Mouse (Mus musculus) hindbrain, embryonic 14.5 days (tissue): ENCODE results near the gene B9d2. TPM values are rescaled to one million over a fixed set of nuclear protein-coding genes. Genes with fewer than 3 reads are reported as not detected.
A peak's percentile ranks its signal among the peaks of the same experiment; 100 is the strongest.

Source experiments
- ATAC-seq: fragments of 200-750 bp; cut with Nextera tagmentation; 2 replicates; pipeline ENCODE4 v1.8.0; 2017; ENCODE audit warnings: moderate number of reproducible peaks, mild to moderate bottlenecking, moderate TSS enrichment, moderate library complexity; ENCODE audit not compliant: low FRiP score
- DNase-seq: peaks from one replicate; pipeline ENCODE4 v3.0.0-alpha.2; 2015; ENCODE audit warnings: low spot score
- H3K27ac ChIP-seq: fragments of 300-500 bp; sonication (generic); 2 replicates; pipeline ENCODE4 v1.5.1; 2014; ENCODE audit warnings: mild to moderate bottlenecking, moderate library complexity
- H3K27me3 ChIP-seq: fragments of 300-500 bp; sonication (generic); 2 replicates; pipeline ENCODE4 v1.6.1; 2014; ENCODE audit warnings: mild to moderate bottlenecking, low read length, mixed read lengths; ENCODE audit not compliant: control insufficient read depth, insufficient read depth
- H3K36me3 ChIP-seq: fragments of 300-500 bp; sonication (generic); replicated peaks from 2 replicates; pipeline ENCODE4 v1.6.1; 2014; ENCODE audit not compliant: control insufficient read depth, insufficient read depth
- H3K4me1 ChIP-seq: fragments of 300-500 bp; sonication (generic); replicated peaks from 2 replicates; pipeline ENCODE4 v1.6.1; 2014; ENCODE audit warnings: antibody characterized with exemption, low read length, mixed read lengths; ENCODE audit not compliant: control insufficient read depth, insufficient read depth
- H3K4me2 ChIP-seq: fragments of 300-500 bp; sonication (generic); replicated peaks from 2 replicates; pipeline ENCODE4 v1.6.1; 2014; ENCODE audit warnings: mild to moderate bottlenecking, moderate library complexity
- H3K4me3 ChIP-seq: fragments of 300-500 bp; sonication (generic); replicated peaks from 2 replicates; pipeline ENCODE4 v1.5.1; 2014; ENCODE audit warnings: mild to moderate bottlenecking, low read length
- H3K9ac ChIP-seq: fragments of 300-500 bp; sonication (generic); 2 replicates; pipeline ENCODE4 v1.6.1; 2014
- H3K9me3 ChIP-seq: fragments of 300-500 bp; sonication (generic); 2 replicates; pipeline ENCODE4 v1.6.1; 2016; ENCODE audit warnings: low read length; ENCODE audit not compliant: control insufficient read depth
- WGBS: fragments of 180-500 bp; shearing (Covaris S2); extraction: QIAGEN DNeasy Blood & Tissue Kit; methylation state at CpG from one replicate; pipeline ENCODE4 v1.1.7; 2014; 5-methylcytosine and 5-hydroxymethylcytosine counted together
- polyA plus RNA-seq: library from polyadenylated mRNA; unstranded; fragments of >200 nt; fragmentation: Nextera tagmentation; extraction: Ambion mirVana; gene quantifications from 2 replicates; pipeline ENCODE4 v1.2.1, GENCODE M21; 2014

The B9d2 gene
- polyA plus RNA-seq, 1 experiment from 2014 or later, result 42.7 TPM

DNA sequence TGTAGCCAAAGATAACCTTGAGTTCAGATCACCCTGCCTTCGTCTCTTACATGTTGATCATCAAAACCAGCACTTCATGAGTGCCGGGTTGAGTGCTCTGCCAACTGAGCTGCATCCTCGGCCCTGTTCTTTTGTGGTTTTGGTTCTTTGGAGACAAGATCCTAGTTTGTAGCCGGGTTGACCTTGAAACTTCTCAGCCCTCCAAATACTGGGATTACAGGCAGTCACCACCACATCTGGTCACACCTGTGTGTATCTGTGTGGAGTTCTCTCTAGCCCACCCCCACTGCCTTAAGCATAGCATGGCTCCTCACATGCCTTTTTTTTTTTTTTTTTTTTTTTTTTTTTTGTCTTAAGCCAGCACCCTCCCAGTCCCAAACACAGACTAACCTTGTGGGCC lies 10.5 kb upstream of the B9d2 start:
- Histone ChIP-seq H3K36me3 (peaks cover 38% of the 10 kb centered on the region), H3K4me3 (no peak overlapping the region), H3K4me2 (no peak overlapping the region), H3K27me3 (peaks cover 22% of the 10 kb centered on the region), H3K9ac (no peak overlapping the region), H3K27ac (no peak overlapping the region), H3K4me1 (peaks cover 5% of the 10 kb centered on the region; the same call in 1 of the 2 replicates), H3K9me3 (no peaks in the 10 kb centered on the region)
- 96% methylated on average over 4 of the region's 4 CpGs for WGBS
- ATAC-seq (no peak), DNase-seq (no peak)

DNA sequence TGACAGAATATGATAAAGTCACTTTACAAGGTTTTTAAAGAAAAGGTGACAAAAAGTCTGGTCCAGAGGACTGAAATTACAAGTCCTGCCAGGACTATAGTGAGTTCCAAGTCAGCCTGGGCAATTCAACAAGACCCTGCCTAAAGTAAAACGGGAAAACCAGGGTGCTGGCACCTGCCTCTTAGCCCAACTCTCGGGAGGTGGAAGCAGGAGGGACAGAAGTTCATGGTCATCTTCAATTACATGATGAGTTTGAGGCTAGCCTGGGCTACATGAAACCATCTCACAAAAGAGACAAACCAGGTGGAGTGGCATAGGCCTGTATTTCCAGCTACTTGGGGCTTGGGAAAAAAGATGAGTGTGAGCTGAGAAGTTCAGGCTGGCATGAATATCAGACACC lies 8.9 kb upstream of the B9d2 start:
- no peak overlapping the region for H3K4me2 ChIP-seq
- DNase-seq (no peak), ATAC-seq (no peak)
- peaks cover 6% of the 10 kb centered on the region; the same call in 1 of the 2 replicates for H3K4me1 ChIP-seq
- no peak overlapping the region for H3K9ac ChIP-seq
- 81% methylated on average over 2 of the region's 2 CpGs for WGBS
- no peak overlapping the region for H3K27ac ChIP-seq
- peaks cover 25% of the 10 kb centered on the region for H3K36me3 ChIP-seq
- H3K4me3 ChIP-seq, result no peak overlapping the region
- H3K9me3 ChIP-seq, result no peaks in the 10 kb centered on the region
- H3K27me3 ChIP-seq, result peaks cover 29% of the 10 kb centered on the region

DNA sequence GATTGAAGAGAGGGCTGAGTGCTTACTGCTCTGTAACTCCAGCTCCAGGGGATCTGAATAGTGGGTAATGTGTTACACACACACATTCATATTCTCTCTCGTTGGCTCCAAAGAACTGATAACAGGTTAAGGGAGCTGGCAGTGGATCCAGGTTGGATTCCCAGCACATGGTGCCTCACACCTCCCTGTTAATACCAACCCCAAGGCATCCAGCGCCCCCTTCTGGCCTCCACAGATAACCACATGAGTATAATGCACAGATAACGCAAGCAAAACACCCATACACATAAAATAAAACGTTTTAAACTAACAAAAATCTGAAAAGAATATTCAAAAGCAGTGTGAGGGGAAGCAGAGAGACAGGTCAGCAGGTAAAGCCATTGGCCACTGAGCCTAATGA lies 8.1 kb upstream of the B9d2 start:
- WGBS, result 52% methylated on average over 4 of the region's 4 CpGs
- Histone ChIP-seq H3K36me3 (peaks cover 21% of the 10 kb centered on the region), H3K27me3 (peaks cover 29% of the 10 kb centered on the region), H3K9me3 (no peaks in the 10 kb centered on the region), H3K9ac (no peak overlapping the region), H3K4me3 (no peak overlapping the region), H3K27ac (no peak overlapping the region), H3K4me2 (no peak overlapping the region), H3K4me1 (peaks cover 6% of the 10 kb centered on the region; the same call in 1 of the 2 replicates)
- ATAC-seq, result no peak
- no peak for DNase-seq

DNA sequence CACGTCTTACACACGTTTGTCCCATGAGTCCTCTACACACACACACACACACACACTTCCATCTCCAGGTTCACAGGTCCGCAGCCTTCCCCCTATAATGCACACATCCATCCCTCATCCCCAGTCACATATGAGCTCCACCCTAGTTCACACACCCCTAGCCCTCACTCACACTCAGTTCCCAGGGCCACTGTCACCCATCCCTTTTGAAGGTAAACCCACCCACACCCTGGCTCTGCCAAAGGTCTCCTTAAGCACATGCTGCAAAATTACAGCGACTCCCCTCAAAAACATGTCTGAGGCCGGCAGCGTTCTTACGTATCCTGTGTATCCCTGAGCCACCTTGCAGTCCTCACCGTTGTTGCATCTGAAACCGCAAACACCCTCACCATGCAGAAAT lies 6.3 kb upstream of the B9d2 start:
- WGBS, result 27% methylated on average over 9 of the region's 9 CpGs
- Histone ChIP-seq H3K27me3 (peaks cover 36% of the 10 kb centered on the region), H3K4me1 (peaks cover 6% of the 10 kb centered on the region; the same call in 1 of the 2 replicates), H3K36me3 (0 out of 2 replicates have a peak, but pooled peaks cover 3% of the 10 kb centered on the region), H3K27ac (no peak overlapping the region), H3K4me2 (peak overlapping the region; percentile 65), H3K4me3 (peak overlapping the region; percentile 41), H3K9ac (peak overlapping the region; percentile 59), H3K9me3 (no peaks in the 10 kb centered on the region)
- ATAC-seq, result no peak
- DNase-seq, result no peak

DNA sequence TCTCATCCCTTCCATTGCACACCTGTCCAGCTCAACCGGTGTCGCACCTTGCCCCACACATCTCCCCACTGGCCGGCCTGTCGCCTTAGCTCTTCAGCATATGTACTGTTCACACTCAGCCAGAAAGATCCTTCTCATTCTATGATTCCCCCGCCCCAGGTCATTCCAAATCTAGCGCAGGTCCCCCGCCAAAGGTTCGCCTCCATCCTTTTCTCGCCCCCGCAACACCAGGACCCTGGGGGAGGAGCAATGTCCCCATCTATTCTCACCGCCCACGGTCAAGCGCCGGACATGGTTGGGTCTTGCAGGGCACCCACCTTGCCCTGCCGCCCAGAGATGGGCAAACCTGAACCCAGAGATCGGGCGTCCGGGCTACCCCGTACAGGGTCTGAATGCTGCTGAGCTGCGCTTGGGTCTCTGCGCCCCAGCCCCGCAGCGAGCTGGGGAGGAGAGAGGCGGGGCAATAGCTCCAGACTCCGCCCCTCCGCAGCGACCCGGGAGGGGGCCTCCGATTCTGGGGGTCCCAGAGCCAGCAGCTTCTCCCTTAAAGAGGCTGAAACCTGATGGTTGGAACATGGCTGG lies 5.8 kb upstream of the B9d2 start, which contains the start of gene Tmem91:
Tmem91 (minus strand) TSS at position 448 of the 582 bp plus-strand sequence.
- peaks cover 36% of the 10 kb centered on the region for H3K27me3 ChIP-seq
- peak within 1 kb of the TSS; percentile 59 for H3K9ac ChIP-seq
- H3K4me2 ChIP-seq, result peak within 1 kb of the TSS; percentile 65
- 0 out of 2 replicates have a peak, but pooled peaks cover 3% of the 10 kb centered on the region for H3K36me3 ChIP-seq
- H3K27ac ChIP-seq, result no peak within 1 kb of the TSS
- peak within 1 kb of the TSS; percentile 41 for H3K4me3 ChIP-seq
- peaks cover 7% of the 10 kb centered on the region; the same call in 1 of the 2 replicates for H3K4me1 ChIP-seq
- no peaks in the 10 kb centered on the region for H3K9me3 ChIP-seq
- WGBS, result 3% methylated on average over 29 of the region's 29 CpGs
- DNase-seq, result peak; percentile 34
- ATAC-seq, result peak; percentile 55

DNA sequence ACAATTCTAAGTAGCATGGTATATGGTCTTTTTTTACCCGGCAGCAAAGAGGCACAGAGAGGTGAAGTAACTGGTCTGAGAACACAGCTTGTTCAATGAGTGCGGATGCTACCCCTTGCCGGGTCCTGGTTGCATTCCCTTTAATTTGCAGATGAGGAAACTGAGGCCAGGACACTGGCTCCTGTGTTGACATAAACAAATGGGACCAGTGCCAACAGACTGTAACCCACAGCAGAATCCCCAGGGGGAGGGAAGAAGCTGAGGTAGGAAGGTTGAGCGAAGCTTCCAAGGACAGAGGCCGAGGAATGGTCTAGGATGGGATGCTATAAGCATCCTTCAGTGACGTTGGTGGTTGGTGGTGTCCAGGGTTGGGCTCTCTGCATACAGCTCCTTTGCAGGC lies 5.2 kb upstream of the B9d2 start:
- peak overlapping the region; percentile 59; the same call in 1 of the 2 replicates for H3K9ac ChIP-seq
- H3K4me2 ChIP-seq, result peak overlapping the region; percentile 65
- H3K4me1 ChIP-seq, result peaks cover 12% of the 10 kb centered on the region
- H3K27me3 ChIP-seq, result peaks cover 36% of the 10 kb centered on the region
- no peaks in the 10 kb centered on the region for H3K9me3 ChIP-seq
- H3K36me3 ChIP-seq, result no peaks in the 10 kb centered on the region
- H3K4me3 ChIP-seq, result peak overlapping the region; percentile 41
- no peak for DNase-seq
- H3K27ac ChIP-seq, result no peak overlapping the region
- WGBS, result 28% methylated on average over 6 of the region's 6 CpGs
- ATAC-seq, result no peak

DNA sequence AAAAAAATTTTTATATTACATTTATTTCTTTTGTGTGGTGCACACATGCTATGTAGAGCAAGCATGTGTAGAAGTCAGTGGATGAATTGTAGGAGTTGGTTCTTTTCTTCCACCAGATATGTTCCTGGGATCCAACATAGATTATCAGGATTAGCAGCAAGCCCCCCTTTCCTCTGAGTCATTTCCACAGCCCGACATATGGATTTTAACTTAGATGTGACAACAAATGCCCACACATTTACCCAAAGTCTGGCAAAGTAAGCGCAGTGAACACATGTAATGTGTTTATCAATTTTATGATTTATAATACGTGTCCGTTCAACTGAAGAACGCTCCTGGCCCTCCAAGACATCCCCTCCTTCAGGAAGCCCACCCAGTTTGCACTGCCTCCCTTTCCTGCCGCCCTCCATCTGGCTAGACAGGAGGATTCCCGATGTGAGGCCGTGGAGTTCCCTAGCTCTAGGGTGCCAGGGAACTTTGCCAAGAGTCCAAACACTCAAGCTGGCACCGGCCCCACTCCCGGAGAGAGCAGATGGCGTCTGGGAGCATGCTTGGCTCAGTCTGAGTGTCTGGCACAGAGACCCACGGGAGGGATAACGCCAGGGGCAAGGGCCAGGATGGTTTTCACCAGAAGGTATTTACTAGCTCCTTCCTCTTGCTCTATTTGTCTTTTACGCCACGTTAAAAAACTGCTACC lies 4.3 kb upstream of the B9d2 start:
- Histone ChIP-seq H3K4me1 (peaks cover 12% of the 10 kb centered on the region), H3K27ac (peak overlapping the region; percentile 61), H3K36me3 (no peaks in the 10 kb centered on the region), H3K9me3 (no peaks in the 10 kb centered on the region), H3K4me3 (no peak overlapping the region), H3K9ac (no peak overlapping the region), H3K27me3 (peaks cover 36% of the 10 kb centered on the region), H3K4me2 (no peak overlapping the region)
- WGBS, result 45% methylated on average over 15 of the region's 15 CpGs
- DNase-seq (peak; percentile 83), ATAC-seq (peak; percentile 38)

DNA sequence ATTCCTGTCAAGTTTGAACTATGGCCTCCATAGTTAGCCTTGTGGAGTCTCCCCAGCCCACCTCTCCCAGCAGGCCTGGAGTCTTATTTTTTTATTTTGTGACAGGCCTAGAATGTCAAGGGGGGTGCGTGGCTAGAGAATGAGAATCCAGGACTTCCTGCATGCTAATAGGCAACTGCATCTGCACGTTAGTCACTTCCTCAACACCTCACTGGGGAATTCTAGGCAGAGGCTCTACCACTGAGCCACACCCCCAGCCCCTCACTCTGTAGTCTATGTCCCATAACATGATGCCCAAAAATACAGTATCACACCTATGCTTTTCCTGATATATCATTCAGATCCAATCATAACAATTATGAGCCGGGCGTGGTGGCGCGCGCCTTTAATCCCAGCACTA lies 3.6 kb upstream of the B9d2 start:
- no peaks in the 10 kb centered on the region for H3K9me3 ChIP-seq
- H3K36me3 ChIP-seq, result no peaks in the 10 kb centered on the region
- DNase-seq (no peak), ATAC-seq (no peak)
- WGBS, result 84% methylated on average over 7 of the region's 7 CpGs
- no peak overlapping the region for H3K4me3 ChIP-seq
- no peak overlapping the region for H3K9ac ChIP-seq
- peaks cover 36% of the 10 kb centered on the region for H3K27me3 ChIP-seq
- peak overlapping the region; percentile 61 for H3K27ac ChIP-seq
- H3K4me1 ChIP-seq, result peaks cover 12% of the 10 kb centered on the region
- no peak overlapping the region for H3K4me2 ChIP-seq

DNA sequence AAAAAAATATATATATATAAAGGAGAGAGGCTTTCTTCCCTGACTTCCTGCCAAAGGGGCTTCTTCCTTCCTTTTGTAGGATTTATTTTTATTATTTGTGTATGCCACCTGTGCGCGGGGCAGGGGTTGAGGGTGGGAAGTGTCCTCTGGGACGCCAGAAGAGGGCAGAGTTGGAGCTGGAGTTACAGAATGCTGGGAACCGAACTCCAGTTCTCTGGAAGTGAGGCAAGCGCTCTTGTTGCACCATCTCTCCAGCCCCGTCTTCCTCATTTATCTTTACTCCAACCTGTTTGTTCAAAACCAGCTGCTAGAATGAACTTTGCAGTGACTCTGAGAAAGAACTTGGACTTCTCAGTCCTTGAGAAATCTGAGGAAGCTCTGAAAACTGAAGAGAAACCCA lies 609 bp upstream of the B9d2 start:
- peak overlapping the region; percentile 46 for H3K4me2 ChIP-seq
- peaks cover 8% of the 10 kb centered on the region for H3K4me1 ChIP-seq
- H3K27me3 ChIP-seq, result peaks cover 15% of the 10 kb centered on the region
- no peaks in the 10 kb centered on the region for H3K9me3 ChIP-seq
- peak overlapping the region; percentile 67; the same call in 1 of the 2 replicates for H3K9ac ChIP-seq
- H3K27ac ChIP-seq, result peak overlapping the region; percentile 93; the same call in 1 of the 2 replicates
- H3K36me3 ChIP-seq, result no peaks in the 10 kb centered on the region
- no peak for DNase-seq
- WGBS, result 16% methylated on average over 6 of the region's 6 CpGs
- no peak for ATAC-seq
- peak overlapping the region; percentile 49 for H3K4me3 ChIP-seq
